Mouse (Mus musculus): ENCODE data around the gene Ap1m1. TPM values are rescaled to one million over a fixed set of nuclear protein-coding genes. Genes with fewer than 3 reads are reported as not detected.

Gene Ap1m1
- polyA plus RNA-seq (2016; fragmentation: Nextera tagmentation; extraction: Ambion mirVana), result 80.9 and 85.0 TPM in 2 replicates

DNA sequence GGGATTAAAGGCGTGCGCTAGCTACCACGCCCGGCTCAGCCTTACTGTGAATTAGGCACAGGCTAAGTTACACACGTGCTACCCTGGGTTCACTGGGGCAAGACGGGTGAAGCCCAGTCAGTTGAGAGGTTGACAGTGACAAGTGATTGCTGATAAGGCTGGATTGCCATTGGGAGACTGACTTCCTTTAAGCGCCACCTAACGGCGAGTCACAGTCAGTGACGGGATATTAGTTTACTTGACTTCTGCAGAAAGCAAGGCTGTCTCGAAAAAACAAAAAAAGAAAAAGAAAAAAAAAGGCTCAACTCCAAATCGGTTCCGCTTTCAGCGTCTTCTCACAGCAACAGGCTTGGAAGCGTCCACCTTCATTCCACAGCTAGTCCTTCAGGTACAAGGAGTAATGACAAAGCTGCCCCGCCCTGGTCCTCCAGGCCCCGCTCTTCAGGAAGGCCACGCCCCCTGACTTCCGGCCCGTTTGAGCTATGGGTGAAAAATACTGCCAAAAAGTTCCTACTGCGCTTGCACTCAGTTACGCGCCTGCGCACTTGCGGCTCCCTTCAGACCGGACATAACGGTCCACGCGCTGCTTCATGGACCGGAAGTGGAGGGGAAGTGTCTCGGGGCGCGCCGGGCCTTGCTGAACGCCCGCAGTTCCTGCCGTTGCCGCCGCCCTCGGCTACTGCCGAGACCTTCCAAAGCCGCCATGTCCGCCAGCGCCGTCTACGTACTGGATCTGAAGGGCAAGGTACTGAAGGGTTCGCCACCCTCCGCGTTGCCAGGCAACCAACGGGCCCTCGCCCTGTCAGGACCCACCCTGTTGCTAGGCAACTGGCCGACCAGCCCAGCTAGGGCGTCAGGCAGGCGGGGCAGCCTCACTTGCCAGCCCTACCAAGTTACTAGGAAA lies at the start of gene Ap1m1:
Gene Ap1m1 (plus strand): TSS at position 520 of the 904 bp plus-strand sequence.
- H3K27me3 ChIP-seq (replicated peaks), result no peaks in the 10 kb centered on the region
- peak within 1 kb of the TSS; percentile 76 for H3K9ac ChIP-seq
- H3K4me2 ChIP-seq, result peak within 1 kb of the TSS; percentile 94
- peak within 1 kb of the TSS; percentile 97 for H3K27ac ChIP-seq
- peak; percentile 91 for ATAC-seq
- H3K4me3 ChIP-seq, result peak within 1 kb of the TSS; percentile 81
- WGBS (ENCODE audit: insufficient replicate concordance), result under 1% methylated on average over 54 of the region's 54 CpGs
- H3K9me3 ChIP-seq (replicated peaks), result no peaks in the 10 kb centered on the region
- H3K36me3 ChIP-seq, result peaks cover 30% of the 10 kb centered on the region
- H3K4me1 ChIP-seq, result peaks cover 48% of the 10 kb centered on the region

DNA sequence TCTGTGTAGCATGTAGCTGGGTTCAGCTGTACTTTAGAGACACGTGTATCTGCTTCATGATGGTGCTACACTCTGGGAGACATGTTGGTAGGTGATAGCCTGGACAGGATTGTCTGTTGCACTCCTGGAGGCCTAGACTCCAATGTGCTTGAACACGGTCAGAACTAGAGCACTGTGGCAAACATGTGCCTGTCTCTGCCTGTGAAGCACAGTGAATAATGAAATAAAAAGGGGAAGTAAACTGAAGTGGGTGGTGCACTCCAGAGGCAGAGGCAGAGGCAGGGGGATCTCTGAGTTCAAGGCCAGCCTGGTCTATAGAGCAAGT lies 49.6 kb upstream of the Ap1m1 start:
- no peak for ATAC-seq
- H3K4me1 ChIP-seq, result no peaks in the 10 kb centered on the region
- no peaks in the 10 kb centered on the region for H3K27me3 ChIP-seq (replicated peaks)
- no peak overlapping the region for H3K9ac ChIP-seq
- H3K36me3 ChIP-seq, result no peaks in the 10 kb centered on the region
- H3K27ac ChIP-seq, result no peak overlapping the region
- H3K9me3 ChIP-seq (replicated peaks), result no peaks in the 10 kb centered on the region
- WGBS (ENCODE audit: insufficient replicate concordance), result 59% methylated on average over 2 of the region's 2 CpGs
- no peak overlapping the region for H3K4me2 ChIP-seq
- no peak overlapping the region for H3K4me3 ChIP-seq

DNA sequence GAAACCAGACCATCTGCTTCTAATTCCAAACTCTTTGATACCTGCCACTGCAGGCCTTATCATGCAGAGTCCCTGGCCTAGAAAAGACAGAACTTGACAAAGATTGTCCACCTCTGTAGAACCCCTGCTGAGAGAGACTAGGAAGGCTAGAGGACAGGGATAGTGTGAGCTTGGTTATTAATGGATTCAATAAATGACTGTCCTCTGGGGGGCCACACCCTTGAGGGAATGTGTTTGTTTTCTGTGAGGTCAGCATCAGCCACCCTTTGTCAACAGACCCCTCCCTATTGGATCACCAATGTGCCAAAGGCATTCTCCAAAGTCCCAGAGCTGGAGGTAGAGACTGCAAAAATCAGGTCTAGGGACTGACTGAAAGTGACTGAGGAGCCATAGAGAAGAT lies 47.8 kb upstream of the Ap1m1 start:
- H3K9ac ChIP-seq, result no peak overlapping the region
- no peaks in the 10 kb centered on the region for H3K36me3 ChIP-seq
- H3K27me3 ChIP-seq (replicated peaks), result no peaks in the 10 kb centered on the region
- no peak for ATAC-seq
- no peak overlapping the region for H3K4me2 ChIP-seq
- no peaks in the 10 kb centered on the region for H3K4me1 ChIP-seq
- no peak overlapping the region for H3K27ac ChIP-seq
- H3K4me3 ChIP-seq, result no peak overlapping the region
- no peaks in the 10 kb centered on the region for H3K9me3 ChIP-seq (replicated peaks)

DNA sequence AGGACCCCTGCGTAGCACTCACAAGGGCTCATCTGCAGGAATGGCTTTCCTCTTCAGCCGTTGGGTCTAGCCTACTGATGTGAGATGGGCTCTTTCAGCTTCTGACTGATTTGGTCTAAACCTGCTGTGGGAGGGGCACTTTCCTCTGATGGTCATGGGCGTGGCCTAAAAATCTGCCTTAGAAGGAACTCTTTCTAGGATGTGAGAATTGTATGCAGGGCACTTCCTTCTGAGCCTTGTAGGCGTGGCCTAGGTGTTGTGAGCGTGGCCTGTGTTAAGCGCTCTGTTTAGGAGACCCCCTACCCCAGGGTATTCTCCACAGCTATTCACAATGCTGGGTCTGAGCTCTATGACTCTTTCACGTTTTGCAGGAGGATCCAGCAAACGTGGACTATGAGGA lies 41.8 kb upstream of the Ap1m1 start:
- no peak overlapping the region for H3K9ac ChIP-seq
- H3K36me3 ChIP-seq, result no peaks in the 10 kb centered on the region
- peak; percentile 40; the same call in 1 of the 2 replicates for ATAC-seq
- H3K27ac ChIP-seq, result no peak overlapping the region
- no peak overlapping the region for H3K4me2 ChIP-seq
- H3K27me3 ChIP-seq (replicated peaks), result no peaks in the 10 kb centered on the region
- no peak overlapping the region for H3K4me3 ChIP-seq
- peaks cover 6% of the 10 kb centered on the region for H3K9me3 ChIP-seq (replicated peaks)
- WGBS (ENCODE audit: insufficient replicate concordance), result 44% methylated on average over 8 of the region's 8 CpGs
- no peaks in the 10 kb centered on the region for H3K4me1 ChIP-seq

DNA sequence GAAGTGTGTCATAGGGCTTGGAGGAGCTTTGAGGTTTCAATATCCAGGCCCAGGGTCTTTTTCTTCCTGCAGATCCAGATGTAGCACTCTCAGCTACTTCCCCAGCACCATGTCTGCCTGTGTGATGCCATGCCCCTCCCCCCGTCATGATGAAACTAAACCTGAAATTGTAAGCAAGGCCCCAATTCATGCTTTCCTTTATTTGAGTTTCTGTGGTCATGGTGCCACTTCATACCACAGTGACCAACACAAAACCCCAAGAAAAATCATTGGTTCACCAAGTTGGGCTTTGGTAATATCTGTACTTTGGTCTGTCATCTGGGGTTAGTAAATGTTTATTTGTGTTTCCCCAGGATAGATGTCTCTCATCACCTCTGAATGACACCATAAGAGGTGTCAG lies 31.2 kb upstream of the Ap1m1 start:
- H3K36me3 ChIP-seq, result no peaks in the 10 kb centered on the region
- H3K9me3 ChIP-seq (replicated peaks), result peaks cover 2% of the 10 kb centered on the region; the same call in 1 of the 2 replicates
- no peak overlapping the region for H3K4me3 ChIP-seq
- no peaks in the 10 kb centered on the region; the same call in 1 of the 2 replicates for H3K27me3 ChIP-seq (replicated peaks)
- no peaks in the 10 kb centered on the region for H3K4me1 ChIP-seq
- no peak overlapping the region for H3K4me2 ChIP-seq
- ATAC-seq, result no peak
- no peak overlapping the region for H3K27ac ChIP-seq
- 58% methylated on average over 1 of the region's 1 CpGs for WGBS (ENCODE audit: insufficient replicate concordance)
- H3K9ac ChIP-seq, result no peak overlapping the region

DNA sequence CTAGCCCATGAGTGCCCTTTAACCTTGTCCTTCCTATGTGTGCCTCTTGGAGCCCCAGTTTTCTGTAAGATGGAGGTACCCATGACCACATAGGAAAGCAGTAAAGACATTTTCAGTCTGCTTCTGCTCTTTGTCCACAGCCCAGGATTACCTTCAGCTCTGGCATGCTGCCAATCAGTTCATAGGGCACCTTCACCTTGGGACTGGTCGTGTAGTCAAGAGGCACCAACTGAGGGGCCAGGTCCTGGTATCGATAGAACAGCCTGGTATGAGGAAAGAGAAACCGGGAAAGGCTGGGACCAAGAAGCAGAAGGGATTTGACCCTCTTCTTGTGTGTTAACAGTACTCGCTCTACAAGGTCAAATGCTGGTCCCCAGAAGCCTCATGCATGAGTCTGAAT lies 29.6 kb upstream of the Ap1m1 start:
- H3K36me3 ChIP-seq, result no peaks in the 10 kb centered on the region
- no peak overlapping the region for H3K4me2 ChIP-seq
- H3K4me1 ChIP-seq, result no peaks in the 10 kb centered on the region
- H3K27me3 ChIP-seq (replicated peaks), result no peaks in the 10 kb centered on the region; the same call in 1 of the 2 replicates
- H3K4me3 ChIP-seq, result no peak overlapping the region
- H3K9me3 ChIP-seq (replicated peaks), result no peaks in the 10 kb centered on the region
- H3K9ac ChIP-seq, result no peak overlapping the region
- no peak for ATAC-seq
- H3K27ac ChIP-seq, result no peak overlapping the region
- WGBS (ENCODE audit: insufficient replicate concordance), result 60% methylated on average over 4 of the region's 4 CpGs

DNA sequence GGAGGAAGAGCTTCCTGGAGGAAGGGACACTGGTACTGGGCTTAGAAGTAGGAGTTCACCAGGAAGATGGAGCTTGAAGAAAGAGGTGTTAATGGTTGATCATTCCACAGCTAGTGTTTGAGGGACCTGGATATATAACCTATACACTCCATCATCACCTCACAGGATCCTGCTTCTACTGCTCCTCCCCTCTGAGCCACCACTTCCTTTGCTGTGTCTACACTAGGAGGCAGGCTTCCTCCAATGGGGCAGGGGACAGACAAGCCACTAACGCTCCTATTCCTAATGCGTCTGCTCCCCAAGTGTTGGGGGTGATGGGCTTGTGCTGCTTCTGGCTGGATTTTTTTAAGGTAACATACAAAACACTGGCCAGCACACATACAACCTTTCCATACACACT lies 29.1 kb upstream of the Ap1m1 start:
- no peak for ATAC-seq
- no peaks in the 10 kb centered on the region for H3K36me3 ChIP-seq
- WGBS (ENCODE audit: insufficient replicate concordance), result 24% methylated on average over 2 of the region's 2 CpGs

DNA sequence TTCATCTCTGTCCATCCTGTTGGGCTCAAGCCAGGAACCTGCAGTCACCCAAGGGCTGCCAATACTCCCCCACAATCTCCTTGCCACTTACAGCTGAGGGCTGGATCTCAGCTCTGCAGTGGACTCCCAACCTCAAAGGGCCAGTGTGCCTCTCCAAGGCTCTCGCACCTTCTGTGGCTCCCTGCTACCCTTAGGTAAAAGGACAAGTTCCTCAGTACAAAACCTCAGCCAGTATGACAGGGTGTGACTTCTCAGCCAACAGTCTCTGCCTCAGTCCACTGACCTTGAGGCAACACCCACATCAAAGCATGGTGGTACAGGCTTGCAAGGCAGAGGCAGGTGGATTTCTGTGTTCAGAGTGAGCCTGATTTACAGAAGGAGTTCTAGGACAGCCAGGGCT lies 28.0 kb upstream of the Ap1m1 start:
- no peak overlapping the region for H3K27ac ChIP-seq
- WGBS (ENCODE audit: insufficient replicate concordance), result 59% methylated on average over 1 of the region's 1 CpGs

More for the DNA sequence above, 29.1 kb upstream of the Ap1m1 start:
- Histone ChIP-seq H3K4me3 (no peak overlapping the region), H3K9me3 (replicated peaks) (no peaks in the 10 kb centered on the region), H3K9ac (no peak overlapping the region), H3K27me3 (replicated peaks) (no peaks in the 10 kb centered on the region; the same call in 1 of the 2 replicates), H3K27ac (no peak overlapping the region), H3K4me1 (no peaks in the 10 kb centered on the region), H3K4me2 (no peak overlapping the region)

DNA sequence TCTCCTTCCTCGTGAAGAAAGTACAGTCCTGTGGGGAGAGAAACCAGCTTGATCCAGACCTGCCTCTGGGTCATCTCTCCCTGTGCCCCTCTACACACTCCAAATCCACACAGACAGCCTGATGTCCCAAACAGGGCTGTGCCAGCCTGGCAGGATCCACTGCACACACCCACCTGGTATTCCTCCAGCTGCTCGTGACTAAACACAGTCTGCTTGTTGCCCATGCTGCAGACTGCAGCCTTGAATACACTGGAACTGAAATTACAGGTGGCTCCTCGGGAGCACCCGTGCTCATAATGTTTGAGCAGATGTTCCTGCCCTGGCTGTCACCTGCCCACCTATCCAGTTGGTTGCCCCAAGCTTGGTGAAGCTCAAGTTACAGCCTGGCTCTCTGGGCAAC lies 27.1 kb upstream of the Ap1m1 start, which contains the start of gene Cib3:
Gene Cib3 (minus strand): TSS at position 87 of the 400 bp plus-strand sequence.
- Histone ChIP-seq H3K36me3 (no peaks in the 10 kb centered on the region), H3K27ac (no peak within 1 kb of the TSS), H3K4me2 (no peak within 1 kb of the TSS), H3K4me3 (no peak within 1 kb of the TSS), H3K4me1 (no peaks in the 10 kb centered on the region), H3K9me3 (replicated peaks) (no peaks in the 10 kb centered on the region), H3K27me3 (replicated peaks) (no peaks in the 10 kb centered on the region; the same call in 1 of the 2 replicates), H3K9ac (no peak within 1 kb of the TSS)
- WGBS (ENCODE audit: insufficient replicate concordance), result 44% methylated on average over 4 of the region's 4 CpGs
- no peak for ATAC-seq

More for the DNA sequence above, 28.0 kb upstream of the Ap1m1 start:
- Histone ChIP-seq H3K9ac (no peak overlapping the region), H3K4me1 (no peaks in the 10 kb centered on the region), H3K4me3 (no peak overlapping the region), H3K9me3 (replicated peaks) (no peaks in the 10 kb centered on the region), H3K4me2 (no peak overlapping the region), H3K36me3 (no peaks in the 10 kb centered on the region), H3K27me3 (replicated peaks) (no peaks in the 10 kb centered on the region; the same call in 1 of the 2 replicates)
- no peak for ATAC-seq

DNA sequence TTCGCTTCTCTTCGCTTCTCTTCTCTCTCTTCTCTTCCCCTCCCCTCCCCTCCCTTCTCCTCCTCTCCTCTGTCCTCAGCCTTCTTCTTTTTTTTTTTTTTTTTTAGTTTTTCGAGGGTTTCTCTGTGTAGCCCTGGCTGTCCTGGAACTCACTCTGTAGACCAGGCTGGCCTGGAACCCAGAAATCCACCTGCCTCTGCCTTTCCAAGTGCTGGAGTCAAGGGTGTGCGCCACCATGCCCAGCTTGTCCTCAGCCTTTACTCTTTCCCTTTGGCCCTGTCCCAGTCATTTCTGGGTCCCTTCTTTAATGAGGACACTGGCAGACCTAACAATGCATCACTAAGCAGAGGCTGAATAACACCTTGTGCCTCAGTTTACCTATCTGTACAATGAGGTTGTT lies 26.3 kb upstream of the Ap1m1 start, which contains the start of gene Gm11034:
Gene Gm11034 (minus strand): TSS at position 101 of the 400 bp plus-strand sequence.
- H3K27ac ChIP-seq, result no peak within 1 kb of the TSS
- H3K4me3 ChIP-seq, result no peak within 1 kb of the TSS
- H3K27me3 ChIP-seq (replicated peaks), result no peaks in the 10 kb centered on the region; the same call in 1 of the 2 replicates
- H3K9me3 ChIP-seq (replicated peaks), result no peaks in the 10 kb centered on the region
- no peak within 1 kb of the TSS for H3K4me2 ChIP-seq
- WGBS (ENCODE audit: insufficient replicate concordance), result 56% methylated on average over 4 of the region's 4 CpGs
- no peak for ATAC-seq
- no peaks in the 10 kb centered on the region for H3K4me1 ChIP-seq
- H3K36me3 ChIP-seq, result no peaks in the 10 kb centered on the region
- H3K9ac ChIP-seq, result no peak within 1 kb of the TSS

DNA sequence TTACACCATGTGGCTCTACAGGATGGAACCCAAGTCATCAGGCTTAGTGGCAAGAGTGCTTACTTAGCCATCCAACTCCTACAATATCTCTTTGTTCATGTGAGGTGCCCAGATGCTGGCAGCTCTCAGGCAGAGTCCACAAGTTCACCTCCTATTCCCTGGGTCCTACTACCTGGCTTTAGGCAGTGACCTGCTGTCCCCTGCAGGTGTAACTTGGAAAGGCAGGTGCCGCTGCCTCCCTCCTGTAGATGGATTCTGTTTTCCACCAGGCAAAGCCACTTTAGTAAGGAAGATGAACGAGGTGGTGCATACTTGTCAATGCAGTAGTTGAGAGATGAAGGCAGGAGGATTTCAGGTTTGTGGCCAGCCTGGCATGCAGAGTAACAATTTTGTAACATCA lies 24.8 kb upstream of the Ap1m1 start:
- H3K4me2 ChIP-seq, result no peak overlapping the region
- no peaks in the 10 kb centered on the region for H3K9me3 ChIP-seq (replicated peaks)
- no peak overlapping the region for H3K4me3 ChIP-seq
- no peaks in the 10 kb centered on the region; the same call in 1 of the 2 replicates for H3K27me3 ChIP-seq (replicated peaks)
- no peak overlapping the region for H3K27ac ChIP-seq
- peaks cover under 1% of the 10 kb centered on the region for H3K4me1 ChIP-seq
- no peak overlapping the region for H3K9ac ChIP-seq
- WGBS (ENCODE audit: insufficient replicate concordance), result 31% methylated on average over 2 of the region's 2 CpGs
- no peak for ATAC-seq
- H3K36me3 ChIP-seq, result no peaks in the 10 kb centered on the region

DNA sequence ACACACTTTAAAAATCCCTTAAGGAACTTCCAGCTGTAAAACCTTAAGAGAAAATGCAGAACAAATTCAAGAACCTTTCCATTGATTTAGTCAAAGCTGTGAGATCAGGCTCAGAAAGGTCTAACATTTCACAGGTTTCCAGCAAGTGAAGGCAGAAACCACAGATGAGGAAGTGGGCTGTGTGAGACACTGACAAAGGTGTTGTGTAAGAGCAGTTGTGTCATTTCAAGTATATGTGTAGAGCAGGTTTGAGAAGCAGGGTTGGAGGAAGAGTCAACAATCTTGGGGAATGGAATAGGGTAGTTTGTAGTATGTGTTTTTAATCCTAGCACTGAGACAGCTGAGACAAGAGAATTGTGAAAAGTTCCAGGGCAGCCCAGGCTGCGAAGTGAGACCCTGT lies 23.9 kb upstream of the Ap1m1 start:
- Histone ChIP-seq H3K36me3 (peaks cover 2% of the 10 kb centered on the region), H3K4me3 (no peak overlapping the region), H3K27me3 (replicated peaks) (no peaks in the 10 kb centered on the region; the same call in 1 of the 2 replicates), H3K4me2 (no peak overlapping the region), H3K27ac (no peak overlapping the region), H3K4me1 (peaks cover 8% of the 10 kb centered on the region), H3K9ac (no peak overlapping the region), H3K9me3 (replicated peaks) (no peaks in the 10 kb centered on the region)
- 29% methylated on average over 1 of the region's 1 CpGs for WGBS (ENCODE audit: insufficient replicate concordance)
- ATAC-seq, result no peak
